Mouse (Mus musculus) stomach, postnatal 0 days (tissue): ENCODE measurements around the gene Zfp687.

Experiments
- CTCF ChIP-seq: IDR thresholded peaks from 2 replicates; pipeline ENCODE4 v1.5.1; 2016; ENCODE audit warnings: antibody characterized with exemption, low read depth, mild to moderate bottlenecking, moderate library complexity
- EP300 ChIP-seq: optimal IDR thresholded peaks from 2 replicates; pipeline ENCODE3; 2016; ENCODE audit warnings: antibody characterized with exemption

GRCm38 (mm10) chr3:95014428-95015151, 658 bp downstream of the Zfp687 start:
- TF ChIP-seq CTCF (no peak), EP300 (no peak)
